Mouse (Mus musculus) forebrain, embryonic 10.5 days (tissue): ENCODE results near the gene Nfatc2ip. TPM values are rescaled to one million over a fixed set of nuclear protein-coding genes. Genes with fewer than 3 reads are reported as not detected.

Experiments used
- DNase-seq: peaks from one replicate; pipeline ENCODE4 v3.0.0-alpha.2; 2017; ENCODE audit warnings: low spot score; ENCODE audit errors: extremely low spot score
- H3K27ac ChIP-seq: fragments of 300-500 bp; sonication (generic); 2 replicates; pipeline ENCODE4 v1.5.1; 2016; ENCODE audit warnings: mild to moderate bottlenecking
- H3K27me3 ChIP-seq: fragments of 300-500 bp; sonication (generic); 2 replicates; pipeline ENCODE4 v1.6.1; 2016; ENCODE audit warnings: mild to moderate bottlenecking; ENCODE audit not compliant: poor library complexity, severe bottlenecking
- H3K36me3 ChIP-seq: fragments of 300-500 bp; sonication (generic); replicated peaks from 2 replicates; pipeline ENCODE4 v1.6.1; 2016; ENCODE audit warnings: mild to moderate bottlenecking, moderate library complexity
- H3K4me1 ChIP-seq: fragments of 300-500 bp; sonication (generic); 2 replicates; pipeline ENCODE4 v1.6.1; 2016
- H3K4me3 ChIP-seq: fragments of 300-500 bp; sonication (generic); 2 replicates; pipeline ENCODE4 v1.5.1; 2016; ENCODE audit warnings: mild to moderate bottlenecking, moderate library complexity
- H3K9me3 ChIP-seq: fragments of 300-500 bp; sonication (generic); 2 replicates; pipeline ENCODE4 v1.6.1; 2016; ENCODE audit warnings: mild to moderate bottlenecking, moderate library complexity
- WGBS: fragments of 180-500 bp; shearing (Covaris S2); methylation state at CpG from one replicate; pipeline ENCODE4 v1.1.7; 2016; 5-methylcytosine and 5-hydroxymethylcytosine counted together
- polyA plus RNA-seq: library from polyadenylated mRNA; unstranded; fragments of >200 nt; fragmentation: Nextera tagmentation; extraction: Ambion mirVana; gene quantifications from 2 replicates; pipeline ENCODE4 v1.2.1, GENCODE M21; 2016

The Nfatc2ip gene
- polyA plus RNA-seq, 1 experiment from 2014 or later: 2.8 TPM

DNA sequence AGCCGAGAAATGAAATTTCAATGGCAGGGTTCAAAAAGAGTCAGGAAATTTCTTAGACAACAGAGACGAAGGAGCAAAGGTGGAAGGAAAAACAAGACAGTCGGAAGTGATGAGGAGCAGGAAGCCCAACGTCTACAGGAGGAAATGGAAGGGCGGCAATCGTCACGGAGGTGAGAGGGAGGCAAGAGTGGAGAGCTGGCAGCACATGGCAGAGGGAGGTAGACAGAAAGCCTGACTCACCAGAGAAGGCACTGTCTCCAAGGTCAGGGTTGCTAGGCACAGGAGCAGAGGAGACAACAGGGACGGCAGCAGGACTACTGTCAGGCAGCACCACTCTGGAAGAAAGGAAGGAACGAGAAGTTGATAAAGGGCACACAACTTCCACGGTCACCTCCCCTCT is 28.9 kb downstream of the Nfatc2ip start:
- no peaks in the 10 kb centered on the region for H3K27me3 ChIP-seq
- peaks cover 57% of the 10 kb centered on the region for H3K36me3 ChIP-seq
- no peak for DNase-seq
- no peaks in the 10 kb centered on the region for H3K9me3 ChIP-seq
- WGBS: 89% methylated on average over 10 of the region's 10 CpGs
- H3K4me1 ChIP-seq: no peaks in the 10 kb centered on the region
- no peak overlapping the region for H3K4me3 ChIP-seq
- H3K27ac ChIP-seq: no peak overlapping the region

DNA sequence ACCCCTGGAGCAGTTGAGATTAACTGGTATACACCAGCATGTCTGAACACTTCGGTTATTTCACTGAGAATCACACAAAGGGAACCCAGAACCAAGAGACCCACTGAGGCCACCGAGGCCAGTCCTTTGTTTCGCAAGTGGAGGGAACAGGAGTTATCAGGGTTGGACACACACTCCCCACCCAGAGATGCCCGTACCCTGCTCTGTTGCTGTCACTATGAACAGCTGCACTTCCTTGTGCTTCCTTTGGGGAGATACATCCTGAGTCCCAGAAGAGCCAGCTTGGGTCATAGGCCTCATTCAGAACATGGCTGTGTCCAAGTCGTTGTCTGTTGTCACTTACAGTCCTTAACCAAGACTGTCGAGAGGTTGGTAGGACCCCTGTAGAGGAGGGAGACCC is 33.5 kb downstream of the Nfatc2ip start:
- no peak for DNase-seq
- no peaks in the 10 kb centered on the region for H3K9me3 ChIP-seq

DNA sequence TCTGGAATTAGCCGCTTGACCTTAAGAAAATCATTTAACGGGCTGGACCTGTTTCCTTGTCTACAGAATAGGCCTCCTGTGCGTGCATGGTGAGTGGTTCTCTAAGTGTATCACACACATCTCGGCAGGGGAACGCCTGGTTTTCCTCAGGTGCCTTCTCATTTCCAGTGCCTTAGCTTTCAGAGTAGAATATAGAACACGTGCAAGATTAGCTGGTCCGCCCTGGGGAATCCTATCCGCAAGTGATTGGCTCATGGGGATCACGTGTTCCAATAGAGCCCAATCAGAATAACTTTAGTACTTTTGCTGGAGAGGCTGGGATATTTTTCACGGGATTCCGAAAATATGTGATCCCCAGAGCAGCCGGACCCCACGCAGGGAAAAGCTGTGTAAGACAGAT is 37.5 kb downstream of the Nfatc2ip start:
- 83% methylated on average over 13 of the region's 13 CpGs for WGBS
- no peaks in the 10 kb centered on the region for H3K27me3 ChIP-seq
- peaks cover 28% of the 10 kb centered on the region for H3K4me1 ChIP-seq
- H3K9me3 ChIP-seq: no peaks in the 10 kb centered on the region
- H3K27ac ChIP-seq: no peak overlapping the region
- no peak overlapping the region for H3K4me3 ChIP-seq
- no peak for DNase-seq
- H3K36me3 ChIP-seq: peaks cover 2% of the 10 kb centered on the region; the same call in 1 of the 2 replicates

More for the DNA sequence above, 33.5 kb downstream of the Nfatc2ip start:
- Histone ChIP-seq H3K4me3 (no peak overlapping the region), H3K27me3 (no peaks in the 10 kb centered on the region), H3K4me1 (no peaks in the 10 kb centered on the region), H3K36me3 (peaks cover 15% of the 10 kb centered on the region; the same call in 1 of the 2 replicates), H3K27ac (no peak overlapping the region)
- 86% methylated on average over 6 of the region's 6 CpGs for WGBS

DNA sequence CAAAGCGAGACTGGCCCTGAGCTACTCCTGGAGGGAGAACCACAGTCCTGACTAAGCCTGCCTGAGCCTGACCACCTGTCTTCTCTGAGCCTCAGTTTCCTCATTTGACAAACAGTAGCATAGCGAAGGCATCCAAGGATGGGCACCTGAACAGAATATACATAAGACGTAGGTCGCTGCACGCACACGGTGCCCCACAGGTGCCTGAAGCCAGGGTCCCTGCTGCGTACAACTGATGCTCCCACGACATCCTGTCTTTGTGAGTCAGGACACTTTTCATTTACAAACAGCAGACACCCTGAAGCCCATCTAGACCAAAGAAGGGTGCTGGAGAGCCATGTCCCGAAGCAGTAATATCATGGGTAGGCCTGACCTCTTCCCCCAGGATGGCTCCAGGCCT is 38.1 kb downstream of the Nfatc2ip start:
- WGBS: 96% methylated on average over 9 of the region's 9 CpGs
- Histone ChIP-seq H3K27me3 (no peaks in the 10 kb centered on the region), H3K4me3 (no peak overlapping the region), H3K9me3 (no peaks in the 10 kb centered on the region), H3K36me3 (no peaks in the 10 kb centered on the region), H3K4me1 (peaks cover 28% of the 10 kb centered on the region), H3K27ac (no peak overlapping the region)
- no peak for DNase-seq

DNA sequence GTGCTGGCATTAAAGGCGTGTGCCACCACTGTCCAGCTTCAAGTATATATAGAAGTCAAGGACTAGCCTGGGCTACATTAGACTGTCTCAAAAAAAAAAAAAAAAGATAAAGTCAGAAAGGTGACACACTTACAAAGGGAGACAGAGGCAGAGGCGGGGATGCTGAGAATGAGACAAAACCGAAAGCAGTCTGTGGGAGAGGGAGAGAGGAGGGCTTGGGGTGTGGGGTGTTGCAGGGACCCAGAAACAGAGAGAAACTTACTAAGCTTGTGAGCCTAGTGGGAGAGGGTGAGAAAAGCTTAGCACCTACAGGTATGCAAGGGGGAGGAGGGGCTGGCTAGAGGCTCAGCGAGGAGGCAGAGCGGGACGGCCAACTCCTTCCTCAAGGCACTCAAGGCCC is 38.7 kb downstream of the Nfatc2ip start:
- Histone ChIP-seq H3K36me3 (no peaks in the 10 kb centered on the region), H3K4me3 (no peak overlapping the region), H3K27ac (no peak overlapping the region), H3K4me1 (peaks cover 28% of the 10 kb centered on the region), H3K27me3 (no peaks in the 10 kb centered on the region), H3K9me3 (no peaks in the 10 kb centered on the region)
- no peak for DNase-seq
- WGBS: 94% methylated on average over 6 of the region's 6 CpGs

DNA sequence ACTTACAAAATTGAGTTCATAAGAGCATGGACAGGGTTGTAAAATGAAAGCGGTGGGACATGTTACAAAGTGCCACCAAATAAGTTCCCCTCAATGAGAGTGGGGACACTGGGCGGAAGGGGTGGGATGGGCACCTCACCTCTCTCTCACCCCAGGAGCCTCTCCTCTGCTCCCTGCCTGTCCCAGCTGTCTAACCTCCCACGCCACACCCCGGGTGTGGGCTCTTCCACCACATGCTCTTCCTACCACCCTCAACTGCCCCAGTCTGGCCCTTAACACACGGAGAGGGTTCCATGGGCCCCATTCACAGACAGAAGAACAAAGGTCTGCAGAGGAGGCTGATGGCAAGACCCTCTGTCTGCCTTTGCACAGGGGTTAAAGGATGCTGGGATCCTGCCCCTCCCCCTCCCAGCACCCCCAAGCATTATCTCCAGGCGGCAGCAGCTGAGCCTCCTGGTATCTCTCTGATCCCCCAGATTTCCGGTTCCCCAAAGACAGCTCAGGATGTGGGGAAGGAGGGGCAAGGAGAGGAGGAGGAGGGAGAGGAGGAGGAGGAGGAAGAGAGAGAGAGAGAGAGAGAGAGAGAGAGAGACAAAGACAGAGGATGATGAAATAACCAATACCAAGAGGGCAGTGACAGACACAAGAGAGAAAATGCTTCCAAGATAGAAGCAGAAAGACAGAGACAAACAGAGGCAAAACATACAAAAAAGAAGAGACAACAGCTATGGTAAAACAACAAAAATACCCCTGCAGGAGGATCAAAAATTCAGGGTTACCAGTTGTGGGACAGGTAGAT is 39.5 kb downstream of the Nfatc2ip start:
- no peaks in the 10 kb centered on the region for H3K27me3 ChIP-seq
- no peak for DNase-seq
- H3K4me1 ChIP-seq: peaks cover 28% of the 10 kb centered on the region
- H3K4me3 ChIP-seq: no peak overlapping the region
- H3K36me3 ChIP-seq: no peaks in the 10 kb centered on the region
- 47% methylated on average over 7 of the region's 7 CpGs for WGBS
- peak overlapping the region; percentile 62 for H3K27ac ChIP-seq
- no peaks in the 10 kb centered on the region for H3K9me3 ChIP-seq

DNA sequence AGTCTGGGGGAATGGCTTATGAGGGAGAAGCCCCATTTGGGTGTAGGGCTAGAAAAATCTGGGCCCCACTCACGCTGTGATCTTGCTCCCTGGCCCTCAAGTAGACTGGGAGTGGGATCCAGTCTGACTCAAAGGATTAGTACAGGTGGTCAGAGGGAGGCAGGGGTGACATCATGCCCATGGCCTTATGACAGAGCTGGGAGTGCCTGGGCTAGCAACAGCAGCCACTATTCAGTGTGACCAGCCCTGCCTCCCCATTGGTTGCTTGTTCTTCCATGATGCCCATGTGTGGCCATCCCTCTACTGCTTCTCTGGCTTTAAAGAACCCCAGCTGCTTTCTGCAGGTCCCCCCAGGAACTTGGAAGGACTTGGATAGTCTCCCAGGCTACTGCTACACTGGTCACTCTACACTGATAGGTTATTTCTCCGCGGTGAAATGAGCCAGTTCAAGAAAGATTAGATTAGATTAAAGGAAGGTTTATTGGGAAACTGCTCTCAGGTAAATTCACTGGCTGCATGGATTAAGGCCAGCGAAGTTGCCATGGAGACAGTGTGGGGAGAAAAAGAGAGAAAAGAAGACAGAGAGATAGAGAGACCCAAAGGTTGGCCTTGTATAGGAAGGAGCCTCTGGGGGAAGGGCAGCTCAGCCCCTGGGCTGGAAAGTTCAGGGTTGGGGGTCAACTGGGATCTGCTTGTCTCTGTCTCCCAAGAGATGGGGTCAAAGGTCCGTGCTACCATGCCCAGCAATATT is 40.5 kb downstream of the Nfatc2ip start:
- peaks cover 35% of the 10 kb centered on the region for H3K4me1 ChIP-seq
- no peaks in the 10 kb centered on the region for H3K27me3 ChIP-seq
- no peaks in the 10 kb centered on the region for H3K36me3 ChIP-seq
- H3K4me3 ChIP-seq: no peak overlapping the region
- DNase-seq: no peak
- H3K27ac ChIP-seq: no peak overlapping the region
- H3K9me3 ChIP-seq: no peaks in the 10 kb centered on the region
- 50% methylated on average over 5 of the region's 5 CpGs for WGBS

DNA sequence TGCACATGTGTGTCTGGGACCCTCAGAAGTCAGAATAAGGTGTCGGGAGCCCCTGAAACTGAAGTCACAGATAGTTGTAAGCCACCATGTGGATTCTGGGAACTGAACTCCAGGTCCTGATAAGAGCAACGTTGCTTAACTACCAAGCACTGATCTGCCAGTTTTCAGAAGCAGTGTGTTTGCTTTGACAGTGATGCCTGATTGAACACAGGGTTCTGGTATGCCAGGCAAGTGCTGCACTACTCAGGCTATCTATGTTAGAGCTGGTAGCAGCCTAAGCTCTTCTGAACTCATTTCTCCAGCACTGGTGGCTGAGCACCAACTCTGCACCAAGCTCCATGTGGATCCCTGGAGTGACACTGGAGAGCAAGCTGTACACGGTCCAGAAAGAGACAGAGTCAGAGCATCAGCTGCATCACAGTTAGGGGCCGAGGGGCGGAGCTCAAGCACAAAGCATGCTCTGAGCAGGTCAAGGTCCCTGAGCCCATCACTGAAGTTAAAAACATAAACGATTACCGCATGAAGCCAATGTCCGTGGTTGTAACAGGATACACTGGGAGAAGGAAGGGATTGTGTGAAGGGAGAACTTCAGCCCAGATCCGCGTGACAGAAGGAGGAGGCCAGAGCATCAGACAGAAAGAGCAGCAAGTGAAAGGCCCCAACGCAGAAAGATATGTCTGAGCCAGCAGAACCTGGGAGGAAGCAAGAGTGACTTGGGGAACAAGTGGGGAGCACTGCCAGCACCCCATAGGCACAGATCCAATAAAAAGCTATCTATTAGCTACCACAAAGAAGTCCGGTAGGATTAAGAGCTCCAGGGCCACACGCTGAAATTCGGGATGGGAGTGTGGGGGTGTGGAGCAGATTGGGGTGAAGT is 41.6 kb downstream of the Nfatc2ip start:
- H3K9me3 ChIP-seq: no peaks in the 10 kb centered on the region
- WGBS: 58% methylated on average over 14 of the region's 14 CpGs

DNA sequence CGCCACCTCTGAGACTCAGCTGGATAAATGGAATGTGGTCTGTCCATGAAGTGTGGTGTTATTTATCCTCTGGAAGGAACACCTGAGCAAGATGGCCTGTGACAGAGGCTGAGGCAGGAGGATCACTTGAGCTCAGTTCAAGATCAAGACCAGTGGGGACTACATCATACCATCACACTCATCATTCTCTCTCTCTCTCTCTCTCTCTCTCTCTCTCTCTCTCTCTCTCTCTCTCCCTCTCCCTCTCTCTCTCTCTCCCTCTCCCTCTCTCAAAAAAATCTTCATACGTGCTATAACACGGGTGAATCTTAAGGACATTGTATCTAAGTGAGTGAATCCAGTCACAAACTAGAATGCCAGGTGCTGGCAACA is 42.6 kb downstream of the Nfatc2ip start:
- Histone ChIP-seq H3K27me3 (no peaks in the 10 kb centered on the region), H3K27ac (no peak overlapping the region), H3K4me3 (no peak overlapping the region), H3K9me3 (no peaks in the 10 kb centered on the region), H3K4me1 (peaks cover 35% of the 10 kb centered on the region), H3K36me3 (no peaks in the 10 kb centered on the region)
- no peak for DNase-seq
- WGBS: 97% methylated on average over 3 of the region's 3 CpGs

More for the DNA sequence above, 41.6 kb downstream of the Nfatc2ip start:
- no peaks in the 10 kb centered on the region for H3K36me3 ChIP-seq
- peaks cover 35% of the 10 kb centered on the region for H3K4me1 ChIP-seq
- 0 out of 2 replicates have a peak overlapping the region, but pooled peaks have one; percentile 17 for H3K27ac ChIP-seq
- H3K27me3 ChIP-seq: no peaks in the 10 kb centered on the region
- DNase-seq: no peak
- H3K4me3 ChIP-seq: no peak overlapping the region

DNA sequence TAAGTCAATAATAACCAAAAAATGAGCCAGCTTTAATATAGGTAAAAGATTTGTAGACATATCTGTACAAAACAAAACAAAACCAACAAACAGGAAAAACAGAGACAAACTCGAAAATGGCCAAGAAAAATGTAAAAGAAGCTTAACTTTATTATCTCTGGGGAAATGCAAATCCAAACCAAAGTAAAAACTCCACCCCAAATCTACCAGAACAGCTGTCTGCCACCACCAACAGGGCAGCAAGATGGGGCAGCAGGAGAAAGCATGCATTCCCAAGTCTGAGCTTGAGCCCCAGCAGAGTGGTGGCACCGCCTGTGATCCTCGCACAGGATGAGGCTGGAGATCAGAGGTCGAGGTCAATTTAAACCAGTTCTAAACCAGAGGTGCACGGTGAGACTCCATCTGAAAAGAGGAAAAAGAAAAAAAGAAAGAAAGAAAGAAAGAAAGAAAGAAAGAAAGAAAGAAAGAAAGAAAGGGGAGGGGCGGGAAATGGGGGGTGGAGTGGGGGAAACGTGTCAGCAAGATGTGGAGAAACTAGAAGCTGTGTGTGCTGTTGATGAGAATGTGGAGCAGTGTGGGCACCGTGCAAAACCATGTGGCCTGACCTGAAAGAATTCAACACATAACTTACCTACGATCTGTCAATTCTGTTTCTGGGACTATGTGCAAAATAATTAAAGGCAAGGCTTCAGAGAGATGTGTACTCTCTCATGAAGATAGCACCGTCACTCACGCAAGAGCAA is 43.1 kb downstream of the Nfatc2ip start:
- 67% methylated on average over 11 of the region's 11 CpGs for WGBS
- Histone ChIP-seq H3K9me3 (no peaks in the 10 kb centered on the region), H3K27ac (no peak overlapping the region), H3K4me3 (no peak overlapping the region), H3K4me1 (peaks cover 35% of the 10 kb centered on the region), H3K36me3 (no peaks in the 10 kb centered on the region), H3K27me3 (no peaks in the 10 kb centered on the region)
- DNase-seq: no peak

DNA sequence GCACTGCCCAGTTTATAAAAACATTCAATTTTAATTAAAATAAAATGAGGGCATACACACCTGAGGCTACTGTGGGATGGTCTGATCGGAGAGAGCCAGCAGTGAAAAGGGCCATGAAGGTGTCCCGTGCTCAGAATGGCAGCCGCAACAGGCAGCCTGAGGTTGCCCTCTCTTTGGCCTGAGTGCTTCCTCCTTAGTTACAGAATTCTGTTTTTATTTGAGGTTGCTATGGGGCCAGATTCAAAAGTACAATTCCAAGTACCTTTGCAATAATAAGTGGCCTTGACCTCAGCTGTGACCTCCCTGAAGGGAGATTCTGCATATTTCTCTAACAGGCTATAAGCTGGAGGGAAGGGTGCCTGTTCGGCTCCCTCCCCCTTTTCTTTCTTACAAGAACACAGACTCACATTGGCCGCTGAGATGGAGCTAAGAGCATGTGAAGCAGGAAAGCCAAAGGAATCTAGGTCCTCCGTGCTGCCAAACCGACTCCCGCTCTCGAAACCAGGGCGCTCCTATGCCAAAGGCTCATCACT is 45.1 kb downstream of the Nfatc2ip start:
- H3K36me3 ChIP-seq: no peaks in the 10 kb centered on the region
- 67% methylated on average over 10 of the region's 10 CpGs for WGBS
- no peaks in the 10 kb centered on the region for H3K9me3 ChIP-seq
- H3K27ac ChIP-seq: no peak overlapping the region
- no peak for DNase-seq
- no peaks in the 10 kb centered on the region for H3K27me3 ChIP-seq
- no peak overlapping the region for H3K4me3 ChIP-seq
- H3K4me1 ChIP-seq: peaks cover 28% of the 10 kb centered on the region
